Mouse (Mus musculus): ENCODE measurements at regions not wholly inside any gene's neighbourhood (a gene's known extent, or its start where the extent isn't known, plus 50 kb on each side); places are given as distances from the start of the nearest gene placed in this dataset.

GRCm38 (mm10) chr1:166819420-166819819, 137.8 kb upstream of the Fmo9 start:
- no peak for TF ChIP-seq CTCF (IDR thresholded peaks at IDR 0.05; ENCODE audit: control insufficient read depth, insufficient read depth, low read length)
- TF ChIP-seq POLR2A (IDR thresholded peaks at IDR 0.05; ENCODE audit: borderline replicate concordance, control insufficient read depth, low read depth, low read length): no peak
